Mouse (Mus musculus) hindbrain, embryonic 13.5 days (tissue): ENCODE results near the gene Gramd4. TPM values are rescaled to one million over a fixed set of nuclear protein-coding genes. Genes with fewer than 3 reads are reported as not detected.
A peak's percentile ranks its signal among the peaks of the same experiment; 100 is the strongest.

ENCODE experiments used
- ATAC-seq: fragments of 200-750 bp; cut with Nextera tagmentation; 2 replicates; pipeline ENCODE4 v1.8.0; 2017; ENCODE audit warnings: moderate TSS enrichment; ENCODE audit not compliant: low FRiP score
- H3K27ac ChIP-seq: fragments of 300-500 bp; sonication (generic); 2 replicates; pipeline ENCODE4 v1.5.1; 2015; ENCODE audit warnings: inconsistent platforms, mild to moderate bottlenecking, moderate library complexity
- H3K27me3 ChIP-seq: fragments of 300-500 bp; sonication (generic); 2 replicates; pipeline ENCODE4 v1.6.1; 2015; ENCODE audit warnings: mild to moderate bottlenecking, inconsistent platforms
- H3K36me3 ChIP-seq: fragments of 300-500 bp; sonication (generic); 2 replicates; pipeline ENCODE4 v1.6.1; 2015; ENCODE audit warnings: mild to moderate bottlenecking, inconsistent platforms
- H3K4me1 ChIP-seq: fragments of 300-500 bp; sonication (generic); replicated peaks from 2 replicates; pipeline ENCODE4 v1.6.1; 2015; ENCODE audit warnings: inconsistent platforms
- H3K4me2 ChIP-seq: fragments of 300-500 bp; sonication (generic); 2 replicates; pipeline ENCODE4 v1.6.1; 2015; ENCODE audit warnings: inconsistent platforms, mild to moderate bottlenecking, moderate library complexity
- H3K4me3 ChIP-seq: fragments of 300-500 bp; sonication (generic); 2 replicates; pipeline ENCODE4 v1.5.1; 2015; ENCODE audit warnings: mild to moderate bottlenecking, inconsistent platforms
- H3K9ac ChIP-seq: fragments of 300-500 bp; sonication (generic); 2 replicates; pipeline ENCODE4 v1.6.1; 2015; ENCODE audit warnings: mild to moderate bottlenecking, inconsistent platforms
- H3K9me3 ChIP-seq: fragments of 300-500 bp; sonication (generic); 2 replicates; pipeline ENCODE4 v1.6.1; 2016; ENCODE audit warnings: inconsistent platforms
- WGBS: fragments of 180-500 bp; shearing (Covaris S2); methylation state at CpG from one replicate; pipeline ENCODE4 v1.1.7; 2015; 5-methylcytosine and 5-hydroxymethylcytosine counted together
- polyA plus RNA-seq: library from polyadenylated mRNA; unstranded; fragments of >200 nt; fragmentation: Nextera tagmentation; extraction: Ambion mirVana; gene quantifications from 2 replicates; pipeline ENCODE4 v1.2.1, GENCODE M21; 2015

Gene Gramd4
- polyA plus RNA-seq, 1 experiment from 2014 or later = 36.4 TPM

- Histone ChIP-seq H3K4me3 (no peak overlapping the region), H3K4me1 (peaks cover 63% of the 10 kb centered on the region), H3K9me3 (no peaks in the 10 kb centered on the region), H3K27me3 (no peaks in the 10 kb centered on the region), H3K9ac (no peak overlapping the region), H3K36me3 (no peaks in the 10 kb centered on the region), H3K4me2 (no peak overlapping the region), H3K27ac (no peak overlapping the region)
- ATAC-seq = no peak
- WGBS = 84% methylated on average over 8 of the region's 8 CpGs
These were observed 18.9 kb downstream of the Gramd4 start for GRCm38 (mm10) chr15:86076378-86076777.

DNA sequence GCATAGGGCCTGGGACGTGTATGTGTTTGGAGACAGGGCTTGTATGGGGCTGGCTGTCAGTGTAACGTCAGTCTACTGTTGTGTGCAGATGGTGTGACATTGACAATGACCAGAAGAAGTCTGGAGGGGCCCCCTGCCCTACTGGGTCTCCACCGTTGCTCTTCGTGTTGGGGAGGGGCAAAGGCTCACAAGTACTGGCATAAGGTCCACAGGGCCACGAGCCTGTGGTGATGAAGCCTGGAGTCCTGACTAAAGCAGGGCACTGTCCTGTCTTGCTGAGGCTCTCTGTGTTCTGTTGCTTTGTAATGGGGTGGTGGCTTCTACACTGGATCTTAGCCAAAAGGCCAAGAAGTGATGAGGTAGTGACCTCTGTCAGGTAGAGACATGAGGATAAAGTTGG is 20.4 kb downstream of the Gramd4 start:
- H3K9ac ChIP-seq = no peak overlapping the region
- no peaks in the 10 kb centered on the region for H3K36me3 ChIP-seq
- H3K4me1 ChIP-seq = peaks cover 66% of the 10 kb centered on the region
- no peak overlapping the region for H3K4me2 ChIP-seq
- H3K9me3 ChIP-seq = no peaks in the 10 kb centered on the region
- no peak overlapping the region for H3K4me3 ChIP-seq
- WGBS = 82% methylated on average over 5 of the region's 5 CpGs
- no peak overlapping the region for H3K27ac ChIP-seq
- no peaks in the 10 kb centered on the region for H3K27me3 ChIP-seq
- ATAC-seq = no peak

DNA sequence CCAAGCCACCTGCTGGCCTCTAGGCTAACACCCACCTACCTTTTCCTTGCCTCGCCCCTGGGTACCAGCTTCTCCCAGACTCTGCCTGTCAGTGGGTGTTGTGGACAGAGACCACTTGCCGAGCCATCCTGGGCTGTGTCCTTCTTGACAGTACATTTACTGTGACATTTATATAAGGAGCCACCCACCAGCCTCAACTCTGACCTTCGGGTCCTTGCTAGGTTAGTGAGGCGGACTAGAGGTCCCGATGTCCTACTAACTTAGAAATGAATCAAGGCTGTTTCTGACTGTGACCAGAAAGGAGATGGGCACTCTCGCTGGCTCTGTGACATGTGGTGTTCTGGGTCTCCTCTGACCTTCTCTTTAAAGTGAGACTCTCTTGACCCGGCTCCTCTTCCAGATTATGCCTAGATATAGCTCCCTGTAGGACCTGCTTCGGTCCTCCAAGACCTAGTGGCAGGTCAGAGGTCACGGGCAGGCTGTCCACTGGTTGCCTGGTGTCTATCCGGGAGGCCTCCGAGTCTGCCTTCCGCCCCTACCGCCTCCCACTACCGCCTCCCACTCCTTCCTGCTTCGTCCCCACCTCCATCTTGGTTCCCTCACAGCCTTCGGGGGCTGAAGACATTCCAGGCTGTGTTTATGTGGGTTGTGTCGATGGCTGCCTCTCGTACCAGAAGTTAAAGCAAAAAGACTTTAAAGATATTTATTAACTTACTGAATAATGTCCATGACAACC is 21.2 kb downstream of the Gramd4 start:
- Histone ChIP-seq H3K27ac (no peak overlapping the region), H3K27me3 (no peaks in the 10 kb centered on the region), H3K9me3 (no peaks in the 10 kb centered on the region), H3K36me3 (no peaks in the 10 kb centered on the region), H3K4me3 (no peak overlapping the region), H3K4me2 (no peak overlapping the region), H3K4me1 (peaks cover 67% of the 10 kb centered on the region), H3K9ac (no peak overlapping the region)
- WGBS = 68% methylated on average over 18 of the region's 18 CpGs
- no peak for ATAC-seq

DNA sequence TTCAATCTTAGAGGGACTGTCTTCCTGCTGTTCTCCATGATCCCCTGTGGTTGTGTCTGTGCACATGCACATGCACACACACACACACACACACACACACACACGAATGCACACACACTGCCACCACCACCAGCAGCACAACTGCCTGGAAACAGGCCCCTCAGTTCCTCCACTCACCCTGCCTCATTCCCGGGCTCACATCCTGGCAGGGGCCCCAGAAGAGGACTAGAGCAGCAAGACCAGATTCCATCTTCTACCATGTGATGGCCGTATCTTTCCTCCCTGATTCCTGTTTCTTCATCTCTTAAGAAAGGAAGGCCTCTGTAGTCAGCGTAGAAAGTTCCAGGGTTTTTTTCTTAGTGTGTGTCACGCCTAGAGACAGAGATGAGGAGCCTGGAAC is 22.0 kb downstream of the Gramd4 start:
- no peak for ATAC-seq
- Histone ChIP-seq H3K36me3 (no peaks in the 10 kb centered on the region), H3K4me3 (no peak overlapping the region), H3K4me2 (no peak overlapping the region), H3K4me1 (peaks cover 74% of the 10 kb centered on the region), H3K27me3 (no peaks in the 10 kb centered on the region), H3K9ac (no peak overlapping the region), H3K27ac (no peak overlapping the region), H3K9me3 (no peaks in the 10 kb centered on the region)
- 77% methylated on average over 5 of the region's 5 CpGs for WGBS

- H3K4me1 ChIP-seq = peaks cover 78% of the 10 kb centered on the region
- H3K27ac ChIP-seq = no peak overlapping the region
- no peak overlapping the region for H3K4me3 ChIP-seq
- H3K9me3 ChIP-seq = no peaks in the 10 kb centered on the region
- no peaks in the 10 kb centered on the region for H3K36me3 ChIP-seq
- H3K9ac ChIP-seq = no peak overlapping the region
- H3K4me2 ChIP-seq = no peak overlapping the region
- 80% methylated on average over 4 of the region's 4 CpGs for WGBS
- H3K27me3 ChIP-seq = no peaks in the 10 kb centered on the region
- ATAC-seq = no peak
These were observed 22.4 kb downstream of the Gramd4 start for GRCm38 (mm10) chr15:86079876-86080275.

GRCm38 (mm10) chr15:86080408-86080807 is 22.9 kb downstream of the Gramd4 start:
- peaks cover 84% of the 10 kb centered on the region for H3K4me1 ChIP-seq
- 100% methylated on average over 1 of the region's 1 CpGs for WGBS
- H3K4me2 ChIP-seq = no peak overlapping the region
- H3K9me3 ChIP-seq = no peaks in the 10 kb centered on the region
- H3K36me3 ChIP-seq = no peaks in the 10 kb centered on the region
- no peak overlapping the region for H3K27ac ChIP-seq
- H3K27me3 ChIP-seq = no peaks in the 10 kb centered on the region
- no peak overlapping the region for H3K4me3 ChIP-seq
- no peak overlapping the region for H3K9ac ChIP-seq
- ATAC-seq = no peak

DNA sequence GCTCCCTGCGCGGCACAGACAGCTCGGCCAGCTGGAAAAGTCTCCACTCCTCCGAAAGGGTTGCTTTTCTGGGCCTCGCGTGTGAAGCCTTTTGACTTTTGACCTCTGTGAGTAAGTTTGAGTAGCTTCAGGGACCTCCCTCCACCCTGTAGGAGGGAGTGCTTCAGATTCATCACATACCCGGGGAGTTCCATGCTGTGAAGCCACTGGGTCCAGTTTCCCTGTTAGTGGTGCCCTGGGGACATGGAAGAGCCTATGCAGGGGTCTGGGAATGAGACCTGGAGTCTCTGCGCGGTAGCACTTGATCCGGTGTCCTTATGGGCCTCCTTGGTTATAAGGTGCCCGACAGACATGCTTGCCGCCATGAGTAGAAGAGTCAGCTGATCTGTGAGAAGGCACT is 24.2 kb downstream of the Gramd4 start:
- no peak overlapping the region for H3K4me2 ChIP-seq
- 48% methylated on average over 12 of the region's 12 CpGs for WGBS
- H3K4me1 ChIP-seq = peaks cover 86% of the 10 kb centered on the region
- ATAC-seq = no peak
- no peaks in the 10 kb centered on the region for H3K36me3 ChIP-seq
- no peaks in the 10 kb centered on the region for H3K9me3 ChIP-seq
- no peak overlapping the region for H3K4me3 ChIP-seq
- H3K9ac ChIP-seq = 0 out of 2 replicates have a peak overlapping the region, but pooled peaks have one; percentile 1
- H3K27ac ChIP-seq = no peak overlapping the region
- H3K27me3 ChIP-seq = no peaks in the 10 kb centered on the region

GRCm38 (mm10) chr15:86082551-86082961 is 25.1 kb downstream of the Gramd4 start:
- 83% methylated on average over 11 of the region's 11 CpGs for WGBS

GRCm38 (mm10) chr15:86083261-86083741 is 25.8 kb downstream of the Gramd4 start:
- Histone ChIP-seq H3K4me3 (no peak overlapping the region), H3K4me1 (peaks cover 94% of the 10 kb centered on the region), H3K36me3 (no peaks in the 10 kb centered on the region), H3K9ac (no peak overlapping the region), H3K4me2 (no peak overlapping the region), H3K27ac (peak overlapping the region; percentile 55), H3K9me3 (no peaks in the 10 kb centered on the region), H3K27me3 (no peaks in the 10 kb centered on the region)
- no peak for ATAC-seq
- WGBS = 31% methylated on average over 6 of the region's 6 CpGs

More at GRCm38 (mm10) chr15:86082551-86082961, 25.1 kb downstream of the Gramd4 start:
- ATAC-seq = no peak
- Histone ChIP-seq H3K9ac (no peak overlapping the region), H3K27ac (peak overlapping the region; percentile 55; the same call in 1 of the 2 replicates), H3K4me2 (no peak overlapping the region), H3K4me3 (no peak overlapping the region), H3K9me3 (no peaks in the 10 kb centered on the region), H3K36me3 (no peaks in the 10 kb centered on the region), H3K4me1 (peaks cover 91% of the 10 kb centered on the region), H3K27me3 (no peaks in the 10 kb centered on the region)

DNA sequence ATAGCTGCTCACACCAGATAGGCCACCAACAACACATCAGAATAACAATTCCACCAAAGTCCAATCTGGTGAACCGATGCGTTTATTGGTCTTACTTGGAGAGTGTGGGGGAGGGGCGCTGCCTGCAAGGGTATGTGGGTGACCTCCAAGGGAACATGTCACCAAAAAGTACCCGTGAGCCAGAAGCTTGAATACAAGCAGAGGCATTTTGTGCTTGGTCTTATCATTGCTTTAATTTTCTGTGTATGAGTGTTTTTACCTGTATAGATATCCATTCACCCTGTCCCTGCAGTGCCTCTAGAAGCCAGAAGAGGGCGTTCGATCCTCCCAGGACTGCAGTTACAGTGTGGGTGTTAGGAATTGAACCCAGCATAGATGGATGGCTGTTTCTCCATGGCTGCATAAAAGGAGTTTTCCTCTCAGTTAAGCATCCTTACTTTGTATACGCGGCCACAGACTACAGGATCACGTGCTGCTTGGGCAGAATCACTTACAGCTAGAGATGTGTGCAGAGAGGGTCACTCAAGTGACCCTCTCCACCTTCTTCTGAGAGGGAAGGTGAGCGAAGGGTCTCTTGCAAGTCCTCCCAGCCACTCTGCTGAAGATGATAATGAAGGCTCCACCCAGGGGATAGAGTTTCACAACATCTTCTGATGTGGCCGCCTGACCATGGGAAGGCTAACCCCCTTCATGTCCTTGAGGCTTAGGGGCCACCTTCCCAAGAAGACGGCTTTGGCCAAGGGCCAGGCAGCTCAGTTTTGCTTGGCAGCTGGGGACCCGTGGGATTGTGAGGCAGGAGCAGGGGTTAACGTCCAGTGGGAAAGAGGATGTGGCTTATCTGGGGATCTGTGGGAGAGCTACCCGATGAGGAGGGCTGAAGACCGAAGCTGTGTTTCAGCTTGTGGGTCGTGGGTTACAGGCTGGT is 28.1 kb downstream of the Gramd4 start:
- Histone ChIP-seq H3K4me2 (no peak overlapping the region), H3K4me1 (peaks cover 98% of the 10 kb centered on the region), H3K9me3 (no peaks in the 10 kb centered on the region), H3K36me3 (no peaks in the 10 kb centered on the region), H3K4me3 (no peak overlapping the region), H3K27ac (peak overlapping the region; percentile 88), H3K9ac (0 out of 2 replicates have a peak overlapping the region, but pooled peaks have one; percentile 39), H3K27me3 (no peaks in the 10 kb centered on the region)
- ATAC-seq = peak; percentile 21
- WGBS = 29% methylated on average over 17 of the region's 17 CpGs

DNA sequence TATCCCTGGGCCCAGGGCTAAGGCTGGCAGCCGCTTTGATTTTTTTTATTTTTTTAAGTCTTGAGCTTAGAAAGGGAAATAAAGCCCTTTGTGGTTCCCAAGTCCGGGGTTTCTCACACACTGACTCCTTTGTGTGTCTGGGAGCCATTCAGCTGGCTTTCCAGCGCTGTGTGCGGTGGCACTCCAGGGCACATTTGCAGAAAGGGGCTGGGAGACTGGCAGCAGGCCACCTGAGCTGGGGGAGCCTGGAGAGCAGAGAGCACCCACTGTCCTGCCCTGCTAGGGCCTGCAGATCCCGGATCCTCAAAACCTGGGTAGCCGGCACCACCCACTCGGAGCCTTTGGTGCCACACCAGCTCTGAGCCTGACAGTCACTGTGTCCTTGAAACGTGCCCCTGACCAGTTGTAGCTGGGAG is 28.8 kb downstream of the Gramd4 start:
- peak overlapping the region; percentile 88 for H3K27ac ChIP-seq
- no peak overlapping the region for H3K4me3 ChIP-seq
- 35% methylated on average over 8 of the region's 8 CpGs for WGBS
- H3K27me3 ChIP-seq = no peaks in the 10 kb centered on the region
- peaks cover 98% of the 10 kb centered on the region for H3K4me1 ChIP-seq
- no peaks in the 10 kb centered on the region for H3K9me3 ChIP-seq
- no peak overlapping the region for H3K4me2 ChIP-seq
- H3K36me3 ChIP-seq = no peaks in the 10 kb centered on the region
- H3K9ac ChIP-seq = peak overlapping the region; percentile 39; the same call in 1 of the 2 replicates
- peak; percentile 58 for ATAC-seq

DNA sequence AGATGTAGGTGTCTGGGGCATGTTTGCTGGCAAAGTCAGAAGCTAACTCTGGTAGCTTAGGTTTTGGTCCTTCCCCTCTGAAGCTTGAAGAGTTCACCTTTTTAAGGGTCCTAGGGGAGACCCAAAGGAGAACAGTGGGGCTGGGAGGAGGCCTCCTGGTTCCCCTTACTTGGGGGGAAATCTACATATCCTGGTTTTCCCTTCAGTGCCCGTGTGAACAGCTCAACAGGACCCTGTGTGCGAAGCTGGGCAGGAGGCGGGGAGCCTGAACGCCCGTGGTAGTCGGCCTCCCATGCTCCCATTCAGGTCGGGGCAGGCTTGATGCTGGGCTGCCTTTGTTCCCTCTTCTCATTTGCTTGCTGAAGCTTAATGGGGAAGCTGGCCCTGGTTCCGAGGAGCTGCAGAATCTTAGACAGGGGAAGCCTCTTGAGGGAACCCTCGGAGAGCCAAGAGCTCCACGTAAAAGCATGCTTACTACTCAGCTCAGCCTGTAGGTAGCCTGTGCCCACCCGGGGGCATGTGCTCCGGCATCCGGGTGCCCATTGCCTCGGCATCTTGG is 30.2 kb downstream of the Gramd4 start:
- peak overlapping the region; percentile 55 for H3K9ac ChIP-seq

More for the DNA sequence above, 30.2 kb downstream of the Gramd4 start:
- peaks cover 90% of the 10 kb centered on the region for H3K4me1 ChIP-seq
- no peaks in the 10 kb centered on the region for H3K9me3 ChIP-seq
- no peak for ATAC-seq
- peak overlapping the region; percentile 88 for H3K27ac ChIP-seq
- no peak overlapping the region for H3K4me2 ChIP-seq
- WGBS = 24% methylated on average over 14 of the region's 14 CpGs
- no peak overlapping the region for H3K4me3 ChIP-seq
- peaks cover 10% of the 10 kb centered on the region; the same call in 1 of the 2 replicates for H3K36me3 ChIP-seq
- H3K27me3 ChIP-seq = no peaks in the 10 kb centered on the region
